Mouse (Mus musculus): ENCODE results near the gene Gnat1.

- no peak for TF ChIP-seq CTCF (IDR thresholded peaks at IDR 0.05; ENCODE audit: insufficient read depth, low read length)
- TF ChIP-seq POLR2A (IDR thresholded peaks at IDR 0.05; ENCODE audit: borderline replicate concordance, extremely low read depth, low read depth, low read length), result no peak
Measured at GRCm38 (mm10) chr9:107660777-107661176, 18.7 kb downstream of the Gnat1 start.
